Mouse (Mus musculus): ENCODE data around the gene Prkar2b. TPM values are rescaled to one million over a fixed set of nuclear protein-coding genes. Genes with fewer than 3 reads are reported as not detected.

Prkar2b gene
- polyA plus RNA-seq, 1 experiment = 10.7 TPM

- Histone ChIP-seq H3K4me1 (ENCODE audit: control insufficient read depth) (peaks cover 4% of the 10 kb centered on the region), H3K9me3 (ENCODE audit: control insufficient read depth, low read length) (no peaks in the 10 kb centered on the region), H3K4me3 (replicated peaks) (no peak overlapping the region), H3K36me3 (ENCODE audit: control insufficient read depth) (no peaks in the 10 kb centered on the region; the same call in 1 of the 2 replicates), H3K27me3 (ENCODE audit: control insufficient read depth) (no peaks in the 10 kb centered on the region)
- TF ChIP-seq GATA1 (IDR thresholded peaks at IDR 0.05; ENCODE audit: low read length) (no peak), TAL1 (IDR thresholded peaks at IDR 0.05; ENCODE audit: low read length) (no peak)
Observed at GRCm38 (mm10) chr12:31913614-31914013, 147.5 kb downstream of the Prkar2b start.

- Histone ChIP-seq H3K36me3 (ENCODE audit: control insufficient read depth) (no peaks in the 10 kb centered on the region; the same call in 1 of the 2 replicates), H3K9me3 (ENCODE audit: control insufficient read depth, low read length) (no peaks in the 10 kb centered on the region), H3K4me3 (replicated peaks) (no peak overlapping the region), H3K4me1 (ENCODE audit: control insufficient read depth) (peaks cover 4% of the 10 kb centered on the region), H3K27me3 (ENCODE audit: control insufficient read depth) (no peaks in the 10 kb centered on the region)
- TF ChIP-seq GATA1 (IDR thresholded peaks at IDR 0.05; ENCODE audit: low read length) (no peak), TAL1 (IDR thresholded peaks at IDR 0.05; ENCODE audit: low read length) (no peak)
Observed at GRCm38 (mm10) chr12:31912966-31913551, 148.0 kb downstream of the Prkar2b start.

Other genes starting within 250 kb of the Prkar2b start
- 0.48 and 0.57 TPM in 2 replicates for gene Hbp1, start 110.8 kb downstream of the Prkar2b start, polyA plus RNA-seq (2012)
- 0.03 TPM in 1 of 2 replicates, not detected in the other for gene Pik3cg, start 147.4 kb upstream of the Prkar2b start, polyA plus RNA-seq (2012)

Measured in erythroblast, embryonic 14.5 days (primary cell).